Mouse (Mus musculus) lung, adult 18-20 months (tissue): Measurements from ENCODE around the gene Sntg2.

Experiments used
- DNase-seq, 2 experiments: peaks; one replicate each; pipeline ENCODE4 v3.0.0; 2022; ENCODE audit warnings: mixed read lengths in 2 of 2

Gene Sntg2

GRCm38 (mm10) chr12:30272242-30272985, 100.8 kb downstream of the Sntg2 start:
- DNase-seq = no peak

- DNase-seq = no peak
These were observed 109.0 kb downstream of the Sntg2 start for GRCm38 (mm10) chr12:30264206-30264605.

GRCm38 (mm10) chr12:30261187-30261586, 112.0 kb downstream of the Sntg2 start:
- DNase-seq = no peak

- DNase-seq = no peak
These were observed 114.5 kb downstream of the Sntg2 start for GRCm38 (mm10) chr12:30258641-30259040.

- no peak for DNase-seq
These were observed 115.5 kb downstream of the Sntg2 start for GRCm38 (mm10) chr12:30257664-30258063.

- DNase-seq = no peak
These were observed 117.0 kb downstream of the Sntg2 start for GRCm38 (mm10) chr12:30256207-30256606.

GRCm38 (mm10) chr12:30254581-30254980, 118.6 kb downstream of the Sntg2 start:
- DNase-seq = no peak

- no peak for DNase-seq
These were observed 120.8 kb downstream of the Sntg2 start for GRCm38 (mm10) chr12:30252381-30252780.

GRCm38 (mm10) chr12:30251283-30251829, 121.8 kb downstream of the Sntg2 start:
- no peak for DNase-seq

GRCm38 (mm10) chr12:30249068-30249467, 124.1 kb downstream of the Sntg2 start:
- DNase-seq = no peak

- DNase-seq = no peak
These were observed 126.8 kb downstream of the Sntg2 start for GRCm38 (mm10) chr12:30246286-30246945.

GRCm38 (mm10) chr12:30244194-30244593, 129.0 kb downstream of the Sntg2 start:
- no peak for DNase-seq

- DNase-seq = no peak
These were observed 132.3 kb downstream of the Sntg2 start for GRCm38 (mm10) chr12:30240891-30241290.

- DNase-seq = no peak
These were observed 138.2 kb downstream of the Sntg2 start for GRCm38 (mm10) chr12:30234940-30235339.

- no peak for DNase-seq
These were observed 145.2 kb downstream of the Sntg2 start for GRCm38 (mm10) chr12:30228004-30228403.

GRCm38 (mm10) chr12:30226247-30226646, 146.9 kb downstream of the Sntg2 start:
- DNase-seq = no peak

- peak in 1 of 2 experiments; percentile 16 for DNase-seq
These were observed 156.3 kb downstream of the Sntg2 start for GRCm38 (mm10) chr12:30216762-30217441.

GRCm38 (mm10) chr12:30214761-30215160, 158.4 kb downstream of the Sntg2 start:
- DNase-seq = no peak

- DNase-seq = no peak
These were observed 162.8 kb downstream of the Sntg2 start for GRCm38 (mm10) chr12:30210388-30210787.

- no peak for DNase-seq
These were observed 164.6 kb downstream of the Sntg2 start for GRCm38 (mm10) chr12:30208527-30208926.

GRCm38 (mm10) chr12:30208087-30208486, 165.1 kb downstream of the Sntg2 start:
- no peak for DNase-seq

GRCm38 (mm10) chr12:30204457-30204856, 168.7 kb downstream of the Sntg2 start:
- no peak for DNase-seq

- no peak for DNase-seq
These were observed 170.4 kb downstream of the Sntg2 start for GRCm38 (mm10) chr12:30202763-30203162.
